Mouse (Mus musculus) thymus, postnatal 25 days (tissue): ENCODE measurements around the gene Rbms3.

Experiments
- DNase-seq: peaks from one replicate; pipeline ENCODE4 v3.0.0; 2022

The Rbms3 gene

DNA sequence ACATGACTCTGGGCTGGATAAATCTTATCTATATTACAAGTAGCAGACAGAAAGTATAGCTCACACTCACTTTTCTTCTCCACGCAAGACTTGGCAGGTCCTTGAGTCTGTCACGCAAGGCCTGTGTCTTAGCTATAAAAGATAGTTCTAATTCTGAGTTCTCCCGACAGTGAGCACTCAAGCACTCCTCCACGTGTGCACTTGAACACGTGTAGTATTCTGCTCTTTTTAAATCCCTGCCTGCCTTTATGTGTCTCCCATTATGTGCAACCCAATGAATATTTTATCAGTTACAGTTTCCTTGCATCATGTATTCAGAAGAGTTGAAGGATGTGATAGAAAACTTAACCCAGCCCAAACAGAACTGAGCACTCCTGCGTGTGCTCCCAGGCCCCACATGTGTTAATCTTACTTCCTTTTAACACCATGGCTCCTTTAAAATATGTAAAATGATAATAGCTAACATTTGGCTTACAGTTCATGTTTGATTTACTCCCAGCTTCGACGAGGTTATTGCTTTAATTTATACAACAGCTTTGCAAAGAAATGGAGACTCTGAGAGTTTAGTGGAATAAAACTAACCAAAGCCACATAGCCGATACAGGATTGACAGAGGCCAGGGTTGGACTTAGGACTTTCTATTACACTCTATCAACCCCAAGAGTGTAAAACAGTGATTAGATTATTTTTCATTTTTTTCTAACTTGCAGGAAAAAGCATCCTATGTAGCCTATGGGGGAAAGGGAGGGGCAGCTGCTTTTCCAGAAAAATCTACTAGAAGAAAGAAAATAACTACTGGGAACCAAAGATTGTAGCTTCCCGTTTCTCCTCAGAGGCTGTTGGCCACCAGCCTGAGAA lies 749.9 kb downstream of the Rbms3 start:
- DNase-seq, result no peak

DNA sequence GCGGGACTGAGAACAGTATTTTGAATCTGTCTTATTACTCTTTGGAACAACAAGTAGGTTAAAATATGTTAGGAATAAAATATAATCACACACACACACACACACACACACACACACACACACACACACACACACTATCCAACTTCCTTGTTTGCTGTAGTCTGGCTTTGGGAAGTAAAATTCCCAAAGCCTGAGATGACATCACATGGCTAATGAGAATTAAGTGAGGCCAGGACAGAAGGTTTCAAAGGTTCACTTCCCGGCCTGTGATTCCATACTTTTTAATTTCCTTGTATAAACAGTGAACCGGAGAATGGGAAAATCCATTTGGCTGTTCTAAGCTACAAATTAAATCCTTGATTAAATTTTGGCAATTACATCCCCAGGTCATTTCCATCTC lies 752.9 kb downstream of the Rbms3 start:
- no peak for DNase-seq

DNA sequence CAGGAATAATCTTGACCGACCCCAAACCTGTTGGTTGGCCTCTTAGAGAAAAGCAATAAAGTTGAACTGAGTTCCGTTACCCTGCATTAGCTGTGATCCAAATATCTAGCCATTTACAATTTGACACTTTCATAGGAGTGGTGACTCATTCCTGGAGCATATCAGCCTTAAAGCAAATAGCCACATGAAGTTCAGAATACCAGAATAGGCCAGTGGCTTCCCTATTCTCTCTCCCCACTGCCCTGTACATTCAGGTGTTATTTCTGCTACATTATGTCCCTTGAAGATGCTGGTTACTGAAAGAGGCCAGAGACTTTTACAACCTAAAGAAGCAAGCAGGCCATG lies 755.8 kb downstream of the Rbms3 start:
- no peak for DNase-seq

DNA sequence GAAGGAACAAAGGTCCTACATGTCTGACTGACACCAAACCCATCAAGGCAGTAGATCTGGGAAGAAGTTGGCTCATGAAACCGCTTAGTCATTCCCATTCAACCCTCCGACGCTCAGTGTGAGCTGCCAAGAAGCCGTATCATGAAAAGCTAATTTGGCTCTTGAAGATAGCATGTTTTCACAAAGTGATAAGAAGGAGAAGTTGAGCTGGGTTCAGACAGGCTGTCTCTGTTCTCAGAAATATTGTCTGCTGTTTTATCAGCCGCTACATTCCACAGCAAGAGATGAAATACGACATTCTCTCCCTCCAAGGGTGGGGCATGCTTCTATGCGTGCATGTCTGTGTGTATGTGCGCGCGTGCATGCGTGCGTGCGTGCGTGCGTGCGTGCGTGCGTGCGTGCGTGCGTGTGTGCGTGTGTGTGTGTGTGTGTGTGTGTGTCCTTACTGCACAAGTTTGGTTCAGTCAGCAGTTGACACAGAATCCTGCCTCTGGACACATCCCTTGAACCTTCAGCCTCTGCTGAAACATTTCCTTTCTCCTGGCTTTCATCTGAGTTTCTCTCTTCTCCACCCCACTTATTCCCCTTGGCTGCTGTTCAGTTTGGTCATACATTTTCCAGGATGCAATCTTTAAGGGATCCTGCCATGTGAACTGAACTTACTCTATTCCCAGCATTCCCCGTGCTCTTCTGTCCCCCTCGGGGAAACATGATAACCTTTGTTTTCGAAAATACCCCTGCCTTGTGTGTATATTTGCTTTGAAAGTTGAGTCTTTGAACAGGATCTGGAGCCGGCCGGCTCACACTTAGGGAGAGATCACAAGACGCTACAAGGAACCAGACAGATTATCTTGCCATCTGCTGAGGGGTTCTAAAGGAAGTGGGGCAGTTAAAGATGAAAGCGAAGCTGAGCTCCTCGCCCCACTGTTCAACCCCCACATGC lies 756.4 kb downstream of the Rbms3 start:
- DNase-seq, result no peak

DNA sequence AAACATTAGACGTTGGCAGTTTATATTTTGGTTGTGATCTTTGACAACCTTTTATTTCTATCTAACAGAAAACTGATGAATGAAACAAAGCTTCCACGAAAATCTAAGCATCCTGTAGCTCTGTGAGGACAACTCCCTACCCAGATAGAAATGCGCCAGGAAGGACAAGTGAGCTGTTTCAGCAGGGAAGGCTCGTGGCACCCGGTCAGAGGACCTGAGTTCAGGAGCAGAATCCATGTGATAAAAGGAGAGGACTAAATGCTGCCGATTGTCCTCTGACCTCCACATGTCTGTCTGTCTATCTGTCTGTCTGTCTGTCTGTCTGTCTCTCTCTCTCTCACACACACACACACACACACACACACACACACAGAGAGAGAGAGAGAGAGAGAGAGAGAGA lies 757.4 kb downstream of the Rbms3 start:
- no peak for DNase-seq

DNA sequence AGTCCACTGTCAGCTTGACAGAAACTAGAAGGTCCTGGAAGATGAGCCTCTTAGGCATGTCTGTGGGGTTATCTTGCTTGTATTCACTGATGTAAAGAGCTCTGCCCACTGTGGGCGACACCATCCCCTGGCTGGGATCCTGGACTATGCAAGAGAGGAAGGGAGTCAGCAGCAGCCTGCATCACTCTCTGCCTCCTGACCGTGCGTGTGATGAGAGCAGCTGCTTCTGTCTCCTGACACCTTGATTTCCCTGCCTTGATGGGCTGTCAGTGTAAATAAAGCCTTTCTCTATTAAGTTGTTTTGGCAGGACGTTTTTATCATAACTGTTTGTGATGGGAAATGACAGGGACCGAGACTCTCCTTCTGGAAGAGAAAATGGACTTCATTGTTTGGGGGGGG lies 758.1 kb downstream of the Rbms3 start:
- no peak for DNase-seq

DNA sequence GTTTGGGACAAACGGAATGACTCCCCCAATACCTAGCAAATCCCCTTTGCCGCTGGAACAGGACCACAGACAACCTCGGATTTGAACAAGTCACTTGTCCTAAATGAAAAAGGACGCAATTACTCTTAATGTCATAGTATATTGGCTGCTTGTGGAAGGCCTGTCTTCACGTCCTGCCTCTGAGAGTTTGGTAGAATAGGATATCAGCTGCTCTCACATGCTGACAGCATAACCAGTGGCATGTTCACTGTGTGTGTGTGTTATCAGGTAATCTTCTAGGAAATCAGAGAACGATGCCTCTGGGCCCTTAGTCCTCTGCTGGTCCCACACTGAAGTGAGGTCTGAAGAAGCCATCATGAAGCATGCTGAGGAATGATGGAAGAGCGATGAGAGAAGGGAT lies 763.7 kb downstream of the Rbms3 start:
- DNase-seq, result no peak

DNA sequence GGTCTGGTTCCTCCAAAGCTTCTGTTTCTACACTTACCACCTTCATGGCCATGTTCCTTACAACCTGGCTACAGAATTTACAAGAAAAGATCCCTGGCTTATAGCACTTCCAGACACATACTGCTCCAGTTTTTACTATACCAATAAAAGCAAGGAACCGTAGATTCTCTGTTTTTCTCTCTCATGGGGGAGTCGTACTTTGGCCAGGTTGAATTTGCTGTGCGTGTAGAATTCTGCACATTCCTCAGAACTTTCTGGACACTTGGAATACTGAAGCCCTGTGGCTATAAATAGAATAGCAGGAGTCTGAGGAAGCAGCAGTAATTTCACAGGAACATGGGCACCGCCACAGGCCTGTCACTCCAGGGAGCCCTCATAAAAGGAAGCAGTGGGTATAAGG lies 766.1 kb downstream of the Rbms3 start:
- DNase-seq, result no peak

DNA sequence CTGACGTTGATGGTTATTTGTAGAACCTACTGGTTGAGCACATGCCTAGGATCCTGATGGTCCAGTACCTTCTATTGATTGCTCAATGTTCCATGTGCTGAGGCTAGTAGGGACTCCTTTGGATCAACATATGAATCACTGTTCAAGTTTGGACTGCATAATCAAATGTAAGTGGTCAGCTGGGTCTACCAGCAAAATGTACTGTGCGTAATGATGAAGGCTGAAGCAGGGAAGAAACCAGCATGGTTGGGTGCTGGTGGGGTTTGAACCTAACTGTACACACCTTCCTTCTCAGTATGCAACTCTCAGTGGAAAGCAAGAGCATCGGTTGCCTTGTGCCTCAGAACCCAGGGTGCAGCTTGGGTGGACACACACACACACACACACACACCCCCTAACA lies 767.4 kb downstream of the Rbms3 start:
- no peak for DNase-seq

DNA sequence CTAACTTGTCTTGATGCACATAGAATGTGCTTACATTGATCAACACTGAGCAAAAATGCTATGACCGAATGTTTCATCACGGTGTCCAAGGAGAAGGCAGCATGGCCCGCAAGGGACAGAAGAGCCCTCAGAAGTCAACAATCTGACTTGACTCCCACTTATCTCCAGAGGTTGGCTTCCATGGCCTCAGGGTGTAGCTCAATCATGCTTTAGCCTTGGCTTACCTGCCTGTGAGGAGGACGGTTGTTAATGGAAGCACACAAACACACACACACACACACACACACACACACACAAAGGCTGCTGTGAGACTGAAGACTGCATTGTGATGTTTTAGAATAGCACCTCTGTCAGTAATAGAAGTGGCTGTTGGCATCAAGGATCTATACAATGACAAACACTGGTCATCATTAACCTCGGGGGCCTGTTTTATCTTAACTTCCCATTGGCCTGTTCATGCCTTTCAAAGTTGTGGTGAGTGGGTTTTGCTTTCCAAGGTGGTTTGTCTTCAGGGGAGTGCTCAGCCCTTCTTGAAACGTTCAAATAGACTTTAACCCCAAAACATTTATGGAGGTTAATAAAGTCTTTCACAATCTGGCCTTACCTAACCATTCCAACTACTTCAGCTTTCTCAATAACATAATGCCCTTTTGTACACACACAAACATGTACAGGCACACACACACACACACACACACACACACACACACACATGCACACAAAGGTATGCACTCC lies 771.7 kb downstream of the Rbms3 start:
- DNase-seq, result no peak

DNA sequence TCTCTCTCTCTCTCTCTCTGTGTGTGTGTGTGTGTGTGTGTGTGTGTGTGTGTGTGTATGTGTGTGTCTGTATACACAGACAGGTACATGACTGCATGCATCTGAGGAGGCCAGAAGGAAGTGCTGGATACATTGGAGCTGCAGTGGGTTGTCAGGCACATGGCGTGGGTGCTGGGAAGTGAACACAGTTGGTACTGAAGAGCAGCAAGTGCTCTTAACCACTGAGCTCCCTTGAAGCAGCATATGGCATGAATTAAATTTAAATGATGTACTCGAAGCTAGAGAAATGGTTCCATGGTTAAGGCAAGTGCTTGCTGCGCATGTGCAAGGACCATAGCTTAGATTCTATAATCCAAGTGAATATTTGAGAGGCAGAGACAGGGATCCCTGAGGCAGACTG lies 772.6 kb downstream of the Rbms3 start:
- DNase-seq, result no peak

DNA sequence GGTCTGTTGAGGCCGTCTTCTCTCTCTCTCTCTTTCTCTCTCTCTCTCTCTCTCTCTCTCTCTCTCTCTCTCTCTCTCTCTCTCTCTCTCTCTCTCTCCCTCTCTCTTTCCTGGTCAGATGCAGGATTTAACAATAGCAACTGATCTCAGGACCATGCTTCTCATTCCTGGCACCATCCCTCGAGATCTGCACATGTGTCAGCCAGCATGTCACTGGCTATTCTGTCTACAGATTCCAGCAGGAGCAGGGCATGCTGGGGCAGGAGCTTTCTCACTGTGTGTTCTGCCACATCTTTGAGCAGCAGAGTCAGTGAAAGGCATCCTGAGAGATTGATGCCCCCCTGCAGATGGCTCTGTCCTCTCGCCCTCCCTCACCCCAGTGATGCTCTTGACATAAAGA lies 774.0 kb downstream of the Rbms3 start:
- no peak for DNase-seq

DNA sequence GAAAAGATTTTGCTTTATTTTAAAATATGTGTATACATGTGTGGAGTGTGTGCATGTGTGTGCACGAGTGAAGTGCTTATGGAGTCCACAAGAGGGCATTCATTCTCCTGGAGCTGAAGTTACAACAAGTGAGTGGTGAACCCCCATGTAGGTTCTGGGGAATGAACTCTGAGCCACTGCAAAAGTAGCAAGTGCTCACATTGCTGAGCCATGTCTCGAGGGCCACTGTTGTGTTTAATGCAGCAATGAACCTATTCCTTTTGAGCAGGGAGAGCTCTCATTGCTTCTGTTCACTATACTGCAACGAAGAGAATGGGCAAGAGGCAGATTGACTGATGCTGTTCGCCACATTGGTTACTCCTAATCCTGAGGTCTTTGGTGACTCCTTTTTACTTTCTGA lies 780.8 kb downstream of the Rbms3 start:
- no peak for DNase-seq

DNA sequence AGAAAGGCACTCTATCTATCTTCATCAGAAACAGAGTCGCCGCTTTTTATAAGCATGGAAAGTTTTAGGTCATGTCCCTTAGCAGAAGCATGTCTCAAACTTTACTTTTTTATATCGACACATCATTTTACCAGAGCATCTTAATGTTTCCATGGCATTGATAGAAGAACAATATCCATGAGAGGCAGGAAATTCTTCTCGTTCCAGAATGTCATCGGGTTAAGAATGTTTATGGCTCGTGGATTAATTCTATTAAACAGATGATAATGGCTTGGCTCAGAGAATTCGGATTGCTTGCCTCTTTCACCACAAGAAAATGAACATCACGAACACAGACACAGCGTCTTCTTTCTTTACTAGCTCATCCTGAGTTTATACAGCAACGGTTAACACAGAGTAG lies 781.5 kb downstream of the Rbms3 start:
- no peak for DNase-seq

DNA sequence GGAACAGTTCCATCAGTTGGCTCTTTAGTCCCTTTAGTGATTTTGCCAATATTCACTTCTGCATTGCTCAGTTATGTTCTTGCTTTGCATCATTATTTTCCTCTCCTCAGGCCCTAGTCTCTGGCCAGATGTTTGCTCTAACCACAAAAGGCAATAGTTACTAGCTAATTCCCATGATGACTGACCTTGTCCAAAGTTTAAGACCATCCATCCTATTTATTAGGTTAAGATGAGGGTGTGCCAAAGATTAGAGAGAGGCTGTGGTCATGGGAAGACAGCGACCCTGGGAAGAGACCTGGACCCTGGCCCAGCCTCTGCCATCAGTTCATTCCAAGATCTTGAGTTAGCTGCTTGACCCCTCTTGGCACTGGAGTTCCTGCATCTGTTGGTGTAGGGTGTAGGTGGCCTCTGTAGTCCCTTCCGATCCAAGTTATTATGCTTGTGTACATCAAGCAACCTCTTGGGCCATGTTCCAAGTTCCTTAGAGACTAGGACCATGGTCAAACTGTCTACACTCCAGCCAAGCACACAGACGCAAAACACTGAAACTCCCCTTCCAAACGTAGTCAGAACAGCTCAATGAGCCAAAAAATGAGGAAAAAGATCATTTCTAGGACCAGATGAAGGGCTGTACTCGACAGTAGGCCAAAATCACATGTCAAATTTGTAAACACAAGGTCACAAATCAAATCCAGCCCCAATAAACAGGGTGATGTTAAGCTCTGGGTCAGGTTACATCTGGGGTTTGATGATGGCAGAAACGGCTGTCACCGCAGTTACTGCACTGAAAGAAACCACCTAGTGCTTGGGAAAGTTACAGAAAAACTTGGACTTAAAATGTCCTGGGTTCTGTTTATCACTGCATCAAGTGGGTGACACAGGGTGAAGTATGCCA lies 782.2 kb downstream of the Rbms3 start:
- no peak for DNase-seq

DNA sequence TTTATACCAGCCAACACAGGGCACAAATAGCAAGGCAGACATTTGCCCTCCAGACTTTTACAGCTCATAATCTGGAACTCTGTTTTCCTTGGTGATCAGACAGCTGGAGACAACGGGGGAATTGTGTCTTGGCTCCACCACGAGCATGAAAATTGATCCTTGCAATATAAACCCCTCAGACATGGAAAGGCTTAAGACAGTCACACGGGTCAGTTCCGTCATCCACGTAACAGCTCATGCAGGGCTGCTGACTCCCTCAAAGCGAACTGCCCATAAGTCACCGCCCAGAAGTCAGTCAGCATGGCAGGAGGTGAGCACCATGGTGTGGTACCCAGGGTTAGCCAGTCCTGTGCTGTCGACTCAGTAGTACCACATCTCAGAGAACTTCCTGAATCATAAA lies 794.8 kb downstream of the Rbms3 start:
- DNase-seq, result no peak

DNA sequence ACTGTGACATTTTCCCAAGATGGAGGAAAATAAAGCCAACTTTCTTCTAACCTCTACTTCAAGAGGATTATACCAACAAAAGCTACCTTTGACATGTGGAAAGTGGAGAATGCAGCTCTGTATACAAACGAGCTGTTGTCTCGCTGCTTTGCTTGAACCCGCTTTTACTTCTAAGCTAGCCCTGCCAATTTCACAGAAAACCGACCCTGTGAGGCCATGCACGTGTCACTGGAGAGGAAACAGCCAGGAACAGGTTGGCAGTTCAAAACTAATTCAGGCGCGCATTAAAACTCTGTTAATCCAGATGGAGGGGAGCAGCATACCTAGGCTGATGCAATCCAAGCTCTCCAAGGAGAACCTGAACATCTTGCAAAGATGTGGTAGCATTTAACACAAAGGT lies 796.0 kb downstream of the Rbms3 start:
- DNase-seq, result no peak

DNA sequence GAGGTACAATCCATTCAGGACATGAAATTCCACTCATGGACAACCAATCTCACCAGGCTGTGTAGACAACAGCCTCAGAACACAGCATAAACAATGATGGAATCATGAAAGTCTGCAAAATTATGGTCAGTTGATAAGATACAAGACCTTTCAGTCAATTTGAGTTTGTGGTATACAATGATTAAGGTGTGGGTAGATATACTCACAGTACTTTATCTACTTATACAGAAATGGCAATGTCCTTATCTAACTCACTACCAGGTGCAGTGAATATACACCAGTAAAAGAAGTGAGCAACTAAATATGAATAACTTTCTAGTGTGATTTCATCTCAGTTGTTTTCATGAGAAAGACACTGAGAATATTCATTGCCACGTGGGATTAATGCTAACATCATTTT lies 796.9 kb downstream of the Rbms3 start:
- DNase-seq, result no peak

DNA sequence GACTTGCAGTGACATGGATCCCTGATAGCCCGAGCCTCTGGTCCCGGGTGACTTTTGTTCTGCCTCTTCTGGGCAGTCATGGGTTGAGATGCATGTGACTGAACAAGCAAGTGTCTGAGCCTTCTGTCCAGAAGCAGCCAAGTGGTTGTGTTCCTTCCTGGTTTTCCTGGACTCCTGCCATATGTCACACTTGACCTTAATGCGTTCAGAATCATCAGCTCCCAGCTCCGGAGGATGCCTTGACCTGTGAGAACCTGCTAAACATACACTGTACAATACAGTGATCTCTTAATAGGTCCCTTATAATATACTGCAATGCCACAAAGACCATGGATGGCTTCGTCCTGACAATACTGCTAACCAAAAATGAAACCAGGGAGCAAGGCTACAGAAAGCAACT lies 798.3 kb downstream of the Rbms3 start:
- DNase-seq, result no peak

DNA sequence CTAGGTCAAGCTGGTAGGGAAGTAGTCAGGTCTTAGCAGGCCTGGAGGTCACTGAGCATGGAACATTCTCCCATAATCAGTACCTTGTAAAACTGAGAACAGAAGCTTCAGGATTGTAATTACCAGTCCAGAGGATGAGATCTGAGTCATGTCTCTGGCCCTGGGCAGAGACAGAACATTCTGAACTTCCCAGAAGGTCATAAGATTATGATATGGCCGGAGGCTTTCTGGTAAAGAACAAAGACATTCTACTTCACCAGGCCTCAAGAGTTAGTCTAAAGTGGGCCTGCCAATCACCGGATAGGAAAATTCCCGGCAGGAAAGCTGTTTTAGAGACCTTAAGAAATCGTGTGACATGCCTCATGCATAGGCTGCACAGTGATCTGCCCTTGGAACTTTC lies 799.8 kb downstream of the Rbms3 start:
- no peak for DNase-seq

DNA sequence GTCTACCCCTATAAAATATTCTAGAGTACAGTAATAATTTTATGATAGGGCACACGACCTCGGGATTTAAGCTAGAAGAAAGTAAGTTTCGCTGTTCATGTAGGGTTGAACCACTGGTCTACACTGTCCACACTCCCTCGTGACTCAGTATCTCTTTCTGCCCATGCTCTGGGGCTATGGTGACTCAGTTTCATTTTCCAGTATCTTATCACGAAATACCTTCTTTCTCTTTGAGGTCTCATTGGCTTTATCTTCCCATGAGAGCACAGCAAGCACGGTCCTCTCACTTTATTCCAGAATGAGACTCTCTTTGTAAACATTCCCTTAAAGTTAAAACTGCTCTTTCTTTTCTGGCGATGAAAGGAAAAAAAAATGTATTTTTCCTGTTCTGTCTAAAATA lies 808.1 kb downstream of the Rbms3 start:
- DNase-seq, result no peak

DNA sequence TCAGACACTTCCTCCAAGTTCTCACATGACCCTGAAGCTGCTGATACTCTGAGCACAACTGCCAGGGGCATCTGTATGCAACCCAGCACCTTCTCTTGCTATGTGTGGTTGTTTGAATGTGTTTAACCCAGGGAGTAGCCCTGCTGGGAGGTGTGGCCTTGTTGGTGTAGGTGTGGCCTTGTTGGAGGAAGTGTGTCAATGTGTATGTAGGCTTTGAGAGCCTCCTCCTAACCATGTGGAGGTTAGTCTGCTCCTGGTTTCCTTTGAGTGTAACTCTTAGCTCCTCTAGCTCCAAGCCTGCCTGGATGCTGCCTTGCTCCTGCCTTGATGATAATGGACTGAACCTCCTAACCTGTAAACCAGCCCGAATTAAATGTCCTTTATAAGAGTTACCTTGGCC lies 812.5 kb downstream of the Rbms3 start:
- no peak for DNase-seq
